Mouse (Mus musculus) central nervous system, embryonic 14 days (tissue): ENCODE results near the gene Usp53. TPM values are rescaled to one million over a fixed set of nuclear protein-coding genes. Genes with fewer than 3 reads are reported as not detected.

Experiments
- polyA plus RNA-seq: library from polyadenylated mRNA; depleted of rRNA; stranded (reverse); fragments of >200 nt; gene quantifications from 2 replicates; pipeline ENCODE4 v1.2.3, GENCODE M21; 2012; rRNA removed

The Usp53 gene
- 3.7 and 4.3 TPM in 2 replicates for polyA plus RNA-seq

GRCm38 (mm10) chr3:122984249-122985182, at the start of gene Usp53:
TSS of gene Usp53 (minus strand) at chr3:122984510.

GRCm38 (mm10) chr3:122924009-122924914, 60.0 kb downstream of the Usp53 start, which contains the start of gene 1810037I17Rik:
TSS of gene 1810037I17Rik (plus strand) at chr3:122924203.

GRCm38 (mm10) chr3:122919260-122919659, 65.0 kb downstream of the Usp53 start, which contains the start of gene Gm10959:
TSS of gene Gm10959 (minus strand) at chr3:122919360.

GRCm38 (mm10) chr3:122894772-122895171, 89.5 kb downstream of the Usp53 start, which contains the start of gene Fabp2:
TSS of gene Fabp2 (plus strand) at chr3:122895072.

Other genes starting within 250 kb of the Usp53 start
- gene Fabp2, start 89.4 kb downstream of the Usp53 start, polyA plus RNA-seq: 0.10 TPM in 1 of 2 replicates, not detected in the other
- gene Gm10959, start 65.2 kb downstream of the Usp53 start, polyA plus RNA-seq: not detected in 2 replicates
- 55.9 and 59.0 TPM in 2 replicates for gene 1810037I17Rik, start 60.3 kb downstream of the Usp53 start, polyA plus RNA-seq
- 0.04 and 4.6 TPM in 2 replicates for gene Myoz2, start 50.5 kb upstream of the Usp53 start, polyA plus RNA-seq